Mouse (Mus musculus): Measurements from ENCODE around the gene Fiz1. TPM values are rescaled to one million over a fixed set of nuclear protein-coding genes. Genes with fewer than 3 reads are reported as not detected.

The Fiz1 gene
- polyA plus RNA-seq (2015; fragmentation: Nextera tagmentation; extraction: Ambion mirVana) = 45.5 and 47.3 TPM in 2 replicates

DNA sequence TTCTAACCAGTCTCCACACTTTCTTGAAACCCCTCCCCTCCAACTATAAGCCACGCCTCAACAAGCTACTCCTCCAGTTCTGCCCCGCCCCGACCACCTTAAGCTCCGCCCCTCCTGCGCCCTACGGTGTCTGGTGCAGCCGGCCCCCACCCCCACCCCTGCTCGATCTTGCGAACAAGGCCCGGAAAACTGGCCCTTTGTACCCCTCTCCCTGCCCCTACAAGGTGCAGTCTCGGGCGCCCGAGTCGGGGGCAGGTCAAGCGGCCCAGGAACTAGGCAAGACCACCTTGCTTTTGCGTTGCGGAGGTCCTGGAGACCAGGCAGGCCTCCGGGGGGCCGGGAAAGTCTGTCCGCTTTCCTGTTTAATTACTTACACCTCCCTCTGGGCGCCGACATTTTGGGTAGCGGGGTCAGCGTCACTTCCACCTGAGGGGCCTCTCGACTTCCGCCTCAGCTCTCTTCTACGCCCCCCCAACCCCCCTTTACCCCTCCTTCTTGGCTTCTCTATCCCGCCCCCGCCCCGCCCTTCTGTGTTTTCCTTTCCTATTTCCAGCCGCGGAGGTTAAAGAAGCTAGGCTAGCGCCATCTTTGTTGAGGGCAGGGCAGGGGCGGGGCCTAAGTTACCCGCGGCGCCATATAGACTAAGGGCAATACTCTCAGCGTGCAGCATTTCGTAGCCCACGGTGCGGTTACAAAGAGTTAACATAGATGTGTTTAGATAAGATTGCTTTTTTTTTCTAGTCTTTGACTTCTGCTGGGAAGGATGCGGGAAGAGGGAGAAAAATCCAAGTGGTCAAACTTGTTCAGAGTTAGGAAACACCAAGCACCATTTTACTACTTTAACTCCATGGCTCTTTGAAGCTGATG lies at the start of gene Fiz1, which contains the start of gene Zfp524:
Gene Fiz1, minus strand, starts transcription at position 447 of the 867 bp plus-strand sequence.
Gene Zfp524, plus strand, starts transcription at position 165 of the 867 bp plus-strand sequence.
- under 1% methylated on average over 42 of the region's 42 CpGs for WGBS
- Histone ChIP-seq H3K4me3 (peak within 1 kb of the TSS; percentile 77), H3K4me2 (peak within 1 kb of the TSS; percentile 54), H3K4me1 (peaks cover 20% of the 10 kb centered on the region), H3K36me3 (peaks cover 33% of the 10 kb centered on the region), H3K27me3 (no peaks in the 10 kb centered on the region), H3K27ac (peak within 1 kb of the TSS; percentile 99), H3K9ac (peak within 1 kb of the TSS; percentile 78), H3K9me3 (no peaks in the 10 kb centered on the region)
- peak; percentile 87 for ATAC-seq (ENCODE audit: borderline replicate concordance, extremely low read depth, low FRiP score, low TSS enrichment)

DNA sequence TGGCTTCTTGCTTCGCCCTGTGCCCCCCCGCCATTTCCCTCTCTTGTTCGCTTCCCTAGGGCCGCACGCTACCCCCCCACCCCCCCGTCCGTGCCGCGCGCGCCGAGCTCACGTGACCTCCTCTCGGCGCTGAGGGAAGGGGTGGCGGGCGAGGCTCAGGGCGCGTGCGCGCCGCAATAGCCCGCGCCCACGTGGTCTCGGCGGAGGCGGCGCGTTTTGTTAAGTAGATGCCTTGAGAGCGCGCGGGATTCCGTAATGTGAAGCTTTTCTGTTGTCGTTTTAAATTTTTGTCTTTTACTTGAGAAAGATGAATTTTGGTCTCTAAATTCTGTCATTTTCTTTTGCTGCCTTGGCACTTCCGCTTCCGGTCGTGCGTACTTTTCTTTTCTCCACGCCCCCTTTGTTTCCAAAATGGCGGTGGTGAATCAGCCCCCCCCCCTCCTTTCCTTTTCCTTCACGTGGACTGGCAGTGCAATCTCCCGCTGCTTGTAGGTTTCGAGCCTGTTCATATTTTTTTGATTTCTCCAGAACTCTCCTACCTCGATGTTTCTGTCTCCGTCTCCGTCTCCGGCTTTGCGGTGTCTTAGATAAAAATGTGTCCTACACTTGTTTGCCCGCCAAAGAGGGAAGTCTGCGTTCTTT lies 48.0 kb upstream of the Fiz1 start:
- ATAC-seq (ENCODE audit: borderline replicate concordance, extremely low read depth, low FRiP score, low TSS enrichment) = peak; percentile 69
- H3K27ac ChIP-seq = peak overlapping the region; percentile 100
- H3K4me1 ChIP-seq = peaks cover 40% of the 10 kb centered on the region
- WGBS = 0% methylated on average over 51 of the region's 51 CpGs
- peak overlapping the region; percentile 95 for H3K4me2 ChIP-seq
- H3K27me3 ChIP-seq = peaks cover 13% of the 10 kb centered on the region
- H3K9me3 ChIP-seq = no peaks in the 10 kb centered on the region
- H3K36me3 ChIP-seq = peaks cover 17% of the 10 kb centered on the region
- peak overlapping the region; percentile 58 for H3K4me3 ChIP-seq
- H3K9ac ChIP-seq = peak overlapping the region; percentile 47

DNA sequence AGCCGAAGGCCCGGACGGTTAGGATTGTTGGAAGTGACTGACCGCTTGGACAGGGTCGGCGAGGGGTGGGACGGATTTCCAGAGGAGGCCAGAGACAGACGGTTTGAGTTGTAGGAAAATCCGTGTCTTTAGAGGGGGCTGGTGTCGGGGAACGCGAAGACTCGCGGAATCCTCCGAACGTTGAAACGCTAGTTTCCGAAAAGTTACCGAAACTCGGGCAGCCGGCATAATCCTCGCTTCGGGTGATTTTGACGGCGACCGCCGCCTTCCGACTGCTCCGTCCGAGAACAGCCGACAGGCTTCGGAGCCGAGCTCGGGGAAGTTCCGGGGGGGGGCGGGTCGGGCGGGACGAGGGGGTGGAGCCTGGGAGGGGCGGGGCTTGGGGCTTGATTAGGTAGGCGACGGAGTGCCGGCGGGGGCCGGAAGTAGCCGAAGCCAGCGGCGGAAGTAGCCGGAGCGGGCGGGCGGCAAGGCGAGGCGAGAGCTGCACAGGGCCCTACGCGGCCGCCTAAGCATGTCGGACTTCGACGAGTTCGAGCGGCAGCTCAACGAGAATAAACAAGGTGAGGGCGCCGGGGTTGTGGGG lies 47.4 kb upstream of the Fiz1 start, which contains the start of gene U2af2:
Gene U2af2, plus strand, starts transcription at position 370 of the 586 bp plus-strand sequence.
- WGBS = under 1% methylated on average over 65 of the region's 65 CpGs
- Histone ChIP-seq H3K4me1 (peaks cover 42% of the 10 kb centered on the region), H3K4me3 (peak within 1 kb of the TSS; percentile 58), H3K4me2 (peak within 1 kb of the TSS; percentile 95), H3K27ac (peak within 1 kb of the TSS; percentile 100), H3K27me3 (peaks cover 19% of the 10 kb centered on the region), H3K36me3 (peaks cover 10% of the 10 kb centered on the region), H3K9me3 (no peaks in the 10 kb centered on the region), H3K9ac (peak within 1 kb of the TSS; percentile 92)
- peak; percentile 85 for ATAC-seq (ENCODE audit: borderline replicate concordance, extremely low read depth, low FRiP score, low TSS enrichment)

DNA sequence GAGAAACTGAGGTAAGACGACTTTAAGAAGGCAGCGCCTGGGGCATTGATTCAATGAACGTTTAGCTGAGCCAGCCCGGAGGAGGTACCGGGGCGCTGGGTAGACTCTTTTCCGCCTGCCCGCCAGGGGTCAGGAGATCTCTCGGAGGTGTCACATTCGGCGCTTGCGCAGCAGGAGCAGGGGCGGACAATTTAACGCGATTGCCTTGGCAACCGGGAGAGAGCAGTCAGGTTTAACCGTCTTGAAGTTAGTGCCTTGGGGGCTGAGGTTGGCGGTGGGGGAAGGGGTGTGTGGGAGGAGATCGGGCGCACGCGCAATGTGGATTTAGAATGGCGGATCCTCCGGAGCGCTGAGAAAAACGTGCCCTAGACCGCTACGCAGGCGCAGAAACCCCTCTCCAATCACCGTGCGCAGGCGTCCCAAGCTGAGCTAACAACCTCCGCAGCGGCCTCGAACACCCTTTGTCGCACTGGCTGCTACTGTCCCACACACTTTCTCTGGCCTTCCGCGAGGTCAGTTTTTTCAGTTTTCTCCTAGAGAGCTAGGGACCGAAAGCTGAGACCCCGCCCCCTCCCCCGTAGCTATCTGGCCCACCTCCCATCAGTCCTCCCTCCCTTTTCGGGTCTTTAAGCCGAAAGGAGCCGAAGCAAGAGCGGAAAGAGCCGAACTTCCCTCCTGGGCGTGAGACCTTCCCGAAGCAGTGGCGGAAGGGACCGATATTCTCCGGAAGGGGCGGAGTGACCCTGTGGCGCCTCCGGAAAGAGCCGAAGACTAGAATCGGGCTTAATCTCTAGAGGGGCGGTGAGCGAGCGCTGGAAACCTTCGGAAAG lies 46.7 kb upstream of the Fiz1 start:
- under 1% methylated on average over 60 of the region's 60 CpGs for WGBS
- Histone ChIP-seq H3K9ac (peak overlapping the region; percentile 92), H3K4me1 (peaks cover 45% of the 10 kb centered on the region), H3K4me2 (peak overlapping the region; percentile 95), H3K27me3 (peaks cover 26% of the 10 kb centered on the region), H3K36me3 (peaks cover 5% of the 10 kb centered on the region; the same call in 1 of the 2 replicates), H3K4me3 (peak overlapping the region; percentile 58), H3K27ac (peak overlapping the region; percentile 100), H3K9me3 (no peaks in the 10 kb centered on the region)
- ATAC-seq (ENCODE audit: borderline replicate concordance, extremely low read depth, low FRiP score, low TSS enrichment) = peak; percentile 90

DNA sequence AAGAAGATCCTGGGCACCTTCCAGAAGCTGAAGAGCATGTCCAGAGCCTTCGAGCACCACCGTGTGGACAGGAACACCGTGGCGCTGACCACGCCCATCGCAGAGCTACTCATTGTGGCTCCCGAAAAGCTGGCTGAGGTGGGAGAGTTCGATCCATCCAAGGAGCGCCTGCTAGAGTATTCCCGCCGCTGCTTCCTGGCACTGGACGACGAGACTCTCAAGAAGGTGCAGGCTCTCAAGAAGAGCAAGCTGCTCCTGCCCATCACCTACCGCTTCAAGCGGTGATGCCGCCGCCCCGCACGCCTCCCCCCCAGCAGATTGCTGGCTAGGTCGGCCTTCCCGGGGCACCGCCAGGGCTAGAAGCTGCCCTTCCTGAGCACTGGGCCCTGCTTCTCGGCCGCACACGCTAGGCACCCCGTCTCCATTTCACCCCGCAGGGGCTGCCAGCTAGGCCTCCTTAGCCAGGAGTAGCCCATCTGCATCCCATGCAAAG lies 45.8 kb upstream of the Fiz1 start:
- Histone ChIP-seq H3K4me3 (peak overlapping the region; percentile 58), H3K4me1 (peaks cover 36% of the 10 kb centered on the region), H3K4me2 (peak overlapping the region; percentile 95), H3K36me3 (no peaks in the 10 kb centered on the region; the same call in 1 of the 2 replicates), H3K9ac (peak overlapping the region; percentile 92), H3K27me3 (peaks cover 35% of the 10 kb centered on the region), H3K27ac (peak overlapping the region; percentile 100), H3K9me3 (no peaks in the 10 kb centered on the region)
- 2% methylated on average over 27 of the region's 27 CpGs for WGBS
- ATAC-seq (ENCODE audit: borderline replicate concordance, extremely low read depth, low FRiP score, low TSS enrichment) = peak; percentile 5; the same call in 1 of the 2 replicates

DNA sequence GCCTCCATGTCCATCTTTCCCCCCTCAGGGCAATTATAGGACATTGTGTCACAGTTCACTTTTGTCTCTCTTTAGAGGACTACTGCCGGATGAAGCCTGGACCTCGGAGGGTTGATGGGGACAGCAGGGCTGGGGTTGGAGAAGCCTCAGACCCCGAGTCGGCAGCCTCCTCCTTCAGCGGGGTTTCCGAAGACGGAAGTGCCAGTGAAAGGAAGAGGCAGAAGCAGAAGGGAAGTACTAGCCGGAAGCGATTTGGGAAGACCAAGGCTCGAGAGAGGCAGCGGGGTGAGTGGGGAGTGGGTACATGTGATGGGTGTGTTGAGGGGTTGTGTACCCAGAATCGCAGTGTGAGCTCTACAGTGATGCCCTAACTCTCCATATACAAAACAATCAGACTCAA lies 44.9 kb upstream of the Fiz1 start:
- Histone ChIP-seq H3K27ac (no peak overlapping the region), H3K4me3 (peak overlapping the region; percentile 58; the same call in 1 of the 2 replicates), H3K36me3 (no peaks in the 10 kb centered on the region), H3K9me3 (no peaks in the 10 kb centered on the region), H3K4me2 (no peak overlapping the region), H3K4me1 (peaks cover 32% of the 10 kb centered on the region), H3K27me3 (peaks cover 44% of the 10 kb centered on the region), H3K9ac (no peak overlapping the region)
- no peak for ATAC-seq (ENCODE audit: borderline replicate concordance, extremely low read depth, low FRiP score, low TSS enrichment)
- WGBS = 88% methylated on average over 12 of the region's 12 CpGs

DNA sequence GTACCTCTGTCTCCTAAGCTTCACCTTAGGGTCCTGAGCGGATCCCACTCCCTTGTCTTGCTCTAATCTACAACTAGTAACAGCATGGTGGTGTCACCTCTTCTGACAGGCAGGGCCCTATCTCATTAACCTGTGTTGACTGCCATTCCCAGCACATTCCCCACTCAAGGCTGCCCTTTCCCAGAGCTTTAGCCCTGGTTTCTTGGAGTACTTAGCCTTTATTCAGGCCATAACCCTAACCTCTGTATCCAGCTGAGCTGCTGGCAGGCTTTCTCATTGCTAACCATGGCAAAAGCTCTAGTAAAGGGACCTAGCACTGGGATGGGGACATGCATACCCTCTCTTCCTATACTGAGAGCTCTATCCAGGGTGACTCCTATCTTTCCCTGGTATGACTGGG lies 44.1 kb upstream of the Fiz1 start:
- WGBS = 84% methylated on average over 1 of the region's 1 CpGs
- Histone ChIP-seq H3K36me3 (no peaks in the 10 kb centered on the region), H3K9ac (no peak overlapping the region)

DNA sequence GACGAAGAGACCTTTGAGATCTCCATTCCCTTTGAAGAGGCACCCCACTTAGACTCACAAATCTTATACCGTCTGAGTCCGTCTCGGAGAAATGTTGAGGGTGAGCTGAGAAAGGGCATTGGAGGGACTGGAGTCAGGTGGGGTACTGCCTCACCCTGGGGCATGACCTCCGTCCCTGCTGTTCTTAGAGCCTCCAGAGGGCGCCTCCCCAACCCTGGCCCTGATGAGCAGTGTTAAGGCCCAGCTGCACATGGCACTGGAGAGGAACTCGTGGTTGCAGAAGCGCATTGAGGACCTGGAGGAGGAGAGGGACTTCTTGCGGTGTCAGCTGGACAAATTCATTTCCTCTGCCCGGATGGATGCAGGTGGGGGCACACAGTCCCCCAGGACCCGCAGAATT lies 43.3 kb upstream of the Fiz1 start:
- Histone ChIP-seq H3K27me3 (peaks cover 60% of the 10 kb centered on the region), H3K4me2 (no peak overlapping the region)
- no peak for ATAC-seq (ENCODE audit: borderline replicate concordance, extremely low read depth, low FRiP score, low TSS enrichment)

More for the DNA sequence above, 44.1 kb upstream of the Fiz1 start:
- no peak overlapping the region for H3K4me3 ChIP-seq
- H3K4me2 ChIP-seq = no peak overlapping the region
- peaks cover 51% of the 10 kb centered on the region for H3K27me3 ChIP-seq
- H3K27ac ChIP-seq = no peak overlapping the region
- peaks cover 29% of the 10 kb centered on the region for H3K4me1 ChIP-seq
- H3K9me3 ChIP-seq = no peaks in the 10 kb centered on the region
- no peak for ATAC-seq (ENCODE audit: borderline replicate concordance, extremely low read depth, low FRiP score, low TSS enrichment)

DNA sequence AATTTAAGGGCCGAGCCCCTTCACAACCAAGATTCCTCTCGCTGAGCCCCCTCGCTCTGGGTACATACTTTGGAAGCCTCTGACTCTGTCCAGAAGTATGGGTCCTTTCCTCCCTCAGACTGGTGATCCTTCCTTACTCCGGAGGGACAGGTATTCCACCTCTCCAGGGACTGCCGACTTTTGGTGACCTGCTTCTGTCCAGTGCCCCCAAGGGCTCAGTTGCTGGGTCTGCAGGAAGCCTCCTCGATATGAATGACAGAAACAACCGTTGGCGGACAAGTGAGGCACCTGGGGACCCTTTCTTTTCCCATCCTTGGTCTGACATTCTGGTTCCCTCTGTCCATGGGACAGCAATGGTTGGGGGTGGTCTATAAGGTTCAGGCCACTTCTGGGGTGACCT lies 42.9 kb upstream of the Fiz1 start:
- Histone ChIP-seq H3K9ac (no peak overlapping the region), H3K4me2 (peak overlapping the region; percentile 74), H3K27ac (no peak overlapping the region), H3K36me3 (no peaks in the 10 kb centered on the region), H3K4me3 (peak overlapping the region; percentile 45), H3K27me3 (peaks cover 64% of the 10 kb centered on the region), H3K4me1 (peaks cover 35% of the 10 kb centered on the region), H3K9me3 (no peaks in the 10 kb centered on the region)
- no peak for ATAC-seq (ENCODE audit: borderline replicate concordance, extremely low read depth, low FRiP score, low TSS enrichment)
- 25% methylated on average over 8 of the region's 8 CpGs for WGBS

More for the DNA sequence above, 43.3 kb upstream of the Fiz1 start:
- Histone ChIP-seq H3K36me3 (no peaks in the 10 kb centered on the region), H3K4me1 (peaks cover 31% of the 10 kb centered on the region), H3K9me3 (no peaks in the 10 kb centered on the region), H3K27ac (no peak overlapping the region), H3K9ac (no peak overlapping the region), H3K4me3 (no peak overlapping the region)
- WGBS = 40% methylated on average over 11 of the region's 11 CpGs

DNA sequence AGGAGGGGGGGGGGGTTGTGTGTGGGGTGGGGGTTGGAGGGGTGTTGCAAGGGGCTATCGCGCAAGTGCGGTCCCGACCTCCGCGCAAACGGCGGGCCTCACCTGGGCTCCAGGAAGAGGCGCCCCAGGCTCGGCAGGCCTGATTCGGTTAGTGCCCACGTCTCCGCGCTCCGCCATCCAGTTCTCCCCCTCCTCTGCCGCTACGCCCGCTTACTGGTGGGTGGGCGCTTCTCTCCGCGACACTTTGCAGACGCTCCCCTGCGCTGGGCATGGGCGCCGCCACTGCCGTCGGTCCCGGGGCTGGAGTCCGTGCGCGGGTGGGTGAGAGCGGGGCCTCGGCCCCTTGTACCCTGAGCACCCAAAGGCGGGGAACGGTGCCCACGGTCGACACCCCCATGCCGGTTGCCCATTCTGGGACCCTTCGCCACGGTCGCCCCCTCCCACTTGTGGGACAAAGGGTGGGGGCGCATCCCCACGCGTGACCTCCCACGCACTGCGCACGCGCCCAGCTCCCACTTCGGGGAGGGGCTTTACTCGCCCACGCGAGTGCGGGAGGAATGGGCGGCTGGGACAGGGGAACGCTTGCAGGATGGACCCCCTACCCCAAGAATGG lies 42.3 kb upstream of the Fiz1 start:
- under 1% methylated on average over 55 of the region's 55 CpGs for WGBS
- H3K4me1 ChIP-seq = peaks cover 40% of the 10 kb centered on the region
- no peak for ATAC-seq (ENCODE audit: borderline replicate concordance, extremely low read depth, low FRiP score, low TSS enrichment)
- no peak overlapping the region for H3K27ac ChIP-seq
- H3K36me3 ChIP-seq = no peaks in the 10 kb centered on the region
- H3K27me3 ChIP-seq = peaks cover 70% of the 10 kb centered on the region
- no peaks in the 10 kb centered on the region for H3K9me3 ChIP-seq
- peak overlapping the region; percentile 45 for H3K4me3 ChIP-seq
- H3K4me2 ChIP-seq = peak overlapping the region; percentile 74
- peak overlapping the region; percentile 50 for H3K9ac ChIP-seq
